Mouse (Mus musculus): ENCODE data around the gene Pdgfa. TPM values are rescaled to one million over a fixed set of nuclear protein-coding genes. Genes with fewer than 3 reads are reported as not detected.
A peak's percentile ranks its signal among the peaks of the same experiment; 100 is the strongest.

Pdgfa gene
- total and polyA plus RNA-seq, 2 experiments from 2014 or later: 53.8 to 67.7 TPM

DNA sequence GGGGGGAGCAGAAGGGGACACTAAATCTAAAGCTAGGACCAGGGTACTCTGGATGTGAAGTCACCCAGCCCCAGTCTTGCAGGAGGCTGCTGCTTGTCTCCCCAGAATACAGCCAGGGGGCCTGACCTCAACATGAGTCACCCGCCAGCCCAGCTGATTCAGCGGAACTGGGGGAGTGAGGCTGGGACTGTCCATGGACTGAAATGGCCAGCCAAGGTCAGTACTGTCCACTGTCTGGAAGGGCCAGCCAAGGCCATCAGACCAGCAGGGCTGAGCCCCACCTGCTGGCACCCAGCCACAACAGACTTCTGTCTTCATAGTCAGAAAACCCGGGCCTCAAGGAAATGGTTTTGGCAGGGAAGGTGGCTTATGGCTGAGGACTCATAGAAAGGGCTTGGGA is 17.9 kb upstream of the Pdgfa start:
- DNase-seq (ENCODE audit: low spot score) (no peak), ATAC-seq (ENCODE audit: low FRiP score) (no peak)
- no peak overlapping the region for H3K4me2 ChIP-seq (ENCODE audit: low read depth, low read length, poor library complexity, severe bottlenecking)
- no peaks in the 10 kb centered on the region for H3K4me1 ChIP-seq (ENCODE audit: insufficient read depth, low read length)
- H3K27ac ChIP-seq (ENCODE audit: low read depth, low read length): no peak overlapping the region
- WGBS: 67% methylated on average over 3 of the region's 3 CpGs
- H3K4me3 ChIP-seq (ENCODE audit: low read depth, low read length): no peak overlapping the region
- H3K9ac ChIP-seq (replicated peaks; ENCODE audit: low read length, poor library complexity, severe bottlenecking): no peak overlapping the region
- TF ChIP-seq CTCF (IDR thresholded peaks at IDR 0.05): 0 out of 2 replicates have a peak, but pooled peaks have one; percentile 3
- no peaks in the 10 kb centered on the region for H3K9me3 ChIP-seq (ENCODE audit: low read length)
- H3K36me3 ChIP-seq (ENCODE audit: insufficient read depth, low read length): peaks cover 30% of the 10 kb centered on the region
- H3K27me3 ChIP-seq (ENCODE audit: insufficient read depth, low read length): no peaks in the 10 kb centered on the region

DNA sequence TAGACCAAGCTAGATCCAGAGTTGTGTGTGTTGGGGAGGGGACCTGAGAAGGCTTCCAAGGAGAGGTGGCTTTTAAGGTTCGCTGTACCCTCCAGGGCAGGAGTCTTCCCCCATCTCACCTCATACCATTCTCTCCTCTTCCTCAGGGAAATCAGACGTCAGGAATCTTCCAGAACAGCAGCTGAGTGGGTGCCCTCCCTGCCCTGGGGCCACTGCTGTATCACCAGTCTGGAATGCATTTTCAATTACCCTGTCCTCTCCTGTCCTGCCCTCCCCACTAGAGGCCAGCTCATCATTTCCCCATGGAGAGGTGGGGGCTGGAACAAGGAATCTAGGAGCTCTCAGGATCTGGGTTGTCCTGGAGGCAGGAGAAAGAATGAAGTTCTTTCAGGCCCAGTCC is 13.5 kb upstream of the Pdgfa start:
- ATAC-seq (ENCODE audit: low FRiP score) (no peak), DNase-seq (ENCODE audit: low spot score) (no peak)
- Histone ChIP-seq H3K36me3 (ENCODE audit: insufficient read depth, low read length) (no peaks in the 10 kb centered on the region), H3K4me1 (ENCODE audit: insufficient read depth, low read length) (no peaks in the 10 kb centered on the region), H3K27me3 (ENCODE audit: insufficient read depth, low read length) (peaks cover 2% of the 10 kb centered on the region; the same call in 1 of the 2 replicates), H3K27ac (ENCODE audit: low read depth, low read length) (no peak overlapping the region), H3K4me2 (ENCODE audit: low read depth, low read length, poor library complexity, severe bottlenecking) (no peak overlapping the region), H3K9me3 (ENCODE audit: low read length) (no peaks in the 10 kb centered on the region), H3K9ac (replicated peaks; ENCODE audit: low read length, poor library complexity, severe bottlenecking) (no peak overlapping the region), H3K4me3 (ENCODE audit: low read depth, low read length) (no peak overlapping the region)
- no peak for TF ChIP-seq CTCF (IDR thresholded peaks at IDR 0.05)
- 65% methylated on average over 2 of the region's 2 CpGs for WGBS

DNA sequence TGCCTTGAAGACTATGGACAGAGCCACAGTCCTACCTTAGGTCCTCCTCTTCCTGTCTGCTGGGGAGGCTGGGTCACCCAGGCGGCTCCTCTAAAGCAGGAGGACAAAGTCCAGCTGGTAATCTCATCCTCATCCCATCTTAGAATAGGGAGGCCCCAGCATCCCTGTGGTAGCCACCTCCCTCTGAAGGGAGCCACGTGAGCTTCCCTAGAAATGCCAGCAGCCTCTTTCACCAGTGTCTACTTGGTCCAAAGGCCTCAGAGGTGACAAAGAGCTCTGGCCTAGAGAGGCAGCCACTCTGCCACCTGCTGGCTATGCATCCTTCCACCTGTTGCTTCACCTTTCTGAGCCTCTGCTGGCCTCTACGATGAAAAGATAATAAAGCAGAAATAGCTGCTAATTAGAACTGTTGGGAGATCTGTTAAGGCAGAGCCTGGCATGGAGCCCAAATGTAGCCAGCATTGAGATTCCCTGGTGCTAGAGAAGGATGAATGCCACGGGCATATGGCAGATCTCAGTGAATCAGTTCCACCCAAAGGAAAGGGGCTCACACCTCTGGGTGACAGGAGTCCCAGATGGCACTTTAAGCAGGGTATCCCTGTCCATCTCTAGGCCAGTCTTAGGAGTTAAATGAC is 10.1 kb upstream of the Pdgfa start:
- H3K4me2 ChIP-seq (ENCODE audit: low read depth, low read length, poor library complexity, severe bottlenecking): no peak overlapping the region
- no peaks in the 10 kb centered on the region for H3K9me3 ChIP-seq (ENCODE audit: low read length)
- no peaks in the 10 kb centered on the region for H3K4me1 ChIP-seq (ENCODE audit: insufficient read depth, low read length)
- peak; percentile 58 for TF ChIP-seq CTCF (IDR thresholded peaks at IDR 0.05)
- DNase-seq (ENCODE audit: low spot score) (no peak), ATAC-seq (ENCODE audit: low FRiP score) (no peak)
- H3K9ac ChIP-seq (replicated peaks; ENCODE audit: low read length, poor library complexity, severe bottlenecking): no peak overlapping the region
- no peaks in the 10 kb centered on the region for H3K36me3 ChIP-seq (ENCODE audit: insufficient read depth, low read length)
- H3K27me3 ChIP-seq (ENCODE audit: insufficient read depth, low read length): peaks cover 4% of the 10 kb centered on the region; the same call in 1 of the 2 replicates
- WGBS: 54% methylated on average over 4 of the region's 4 CpGs
- H3K4me3 ChIP-seq (ENCODE audit: low read depth, low read length): no peak overlapping the region
- no peak overlapping the region for H3K27ac ChIP-seq (ENCODE audit: low read depth, low read length)

DNA sequence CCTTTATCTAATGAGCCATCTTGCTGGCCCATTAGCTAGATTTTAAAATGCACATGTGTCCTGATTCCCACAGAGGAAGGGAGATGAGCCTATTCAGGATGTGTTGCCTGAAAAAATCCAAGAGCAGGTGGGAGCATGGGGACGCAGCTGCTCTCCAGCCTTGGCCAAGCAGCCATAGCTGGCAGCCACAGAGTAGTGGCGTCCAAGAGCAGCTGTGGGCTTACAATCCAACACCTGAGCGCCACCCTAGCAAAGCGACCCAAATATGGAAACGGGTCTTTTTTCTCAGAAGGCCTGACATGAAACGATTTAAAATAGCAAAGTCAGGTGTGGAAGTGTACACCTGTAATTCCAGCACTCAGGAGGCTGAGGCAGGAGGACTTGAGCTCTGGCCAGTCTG is 7.4 kb upstream of the Pdgfa start:
- Histone ChIP-seq H3K9ac (replicated peaks; ENCODE audit: low read length, poor library complexity, severe bottlenecking) (no peak overlapping the region), H3K27me3 (ENCODE audit: insufficient read depth, low read length) (peaks cover 8% of the 10 kb centered on the region), H3K4me2 (ENCODE audit: low read depth, low read length, poor library complexity, severe bottlenecking) (no peak overlapping the region), H3K27ac (ENCODE audit: low read depth, low read length) (no peak overlapping the region), H3K4me1 (ENCODE audit: insufficient read depth, low read length) (no peaks in the 10 kb centered on the region), H3K4me3 (ENCODE audit: low read depth, low read length) (no peak overlapping the region), H3K36me3 (ENCODE audit: insufficient read depth, low read length) (no peaks in the 10 kb centered on the region), H3K9me3 (ENCODE audit: low read length) (no peaks in the 10 kb centered on the region)
- no peak for ATAC-seq (ENCODE audit: low FRiP score)
- 82% methylated on average over 6 of the region's 6 CpGs for WGBS
- DNase-seq (ENCODE audit: low spot score): no peak
- no peak for TF ChIP-seq CTCF (IDR thresholded peaks at IDR 0.05)

DNA sequence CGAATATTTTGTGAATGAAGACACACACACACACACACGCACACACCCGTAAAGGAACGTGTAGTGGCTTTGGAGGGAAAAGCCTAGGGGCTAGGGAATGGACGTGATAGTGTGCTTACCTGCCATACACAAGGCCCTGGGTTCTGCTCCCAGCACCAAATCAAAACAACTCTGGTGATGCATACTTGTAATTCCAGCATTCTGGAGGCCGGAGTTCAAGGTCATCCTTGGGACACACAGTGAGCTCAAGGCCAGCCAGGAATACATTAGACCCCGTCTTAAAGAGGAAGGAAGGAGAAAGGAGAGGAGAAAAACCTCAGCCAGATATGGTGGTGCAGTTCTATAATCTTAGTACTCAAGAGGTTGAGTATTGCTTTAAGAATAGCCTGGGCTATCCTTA is 2.5 kb upstream of the Pdgfa start:
- no peak overlapping the region for H3K9ac ChIP-seq (replicated peaks; ENCODE audit: low read length, poor library complexity, severe bottlenecking)
- H3K9me3 ChIP-seq (ENCODE audit: low read length): no peaks in the 10 kb centered on the region
- peaks cover 20% of the 10 kb centered on the region for H3K27me3 ChIP-seq (ENCODE audit: insufficient read depth, low read length)
- H3K4me2 ChIP-seq (ENCODE audit: low read depth, low read length, poor library complexity, severe bottlenecking): no peak overlapping the region
- no peak overlapping the region for H3K27ac ChIP-seq (ENCODE audit: low read depth, low read length)
- ATAC-seq (ENCODE audit: low FRiP score) (no peak), DNase-seq (ENCODE audit: low spot score) (no peak)
- H3K4me1 ChIP-seq (ENCODE audit: insufficient read depth, low read length): peaks cover 13% of the 10 kb centered on the region
- TF ChIP-seq CTCF (IDR thresholded peaks at IDR 0.05): no peak
- no peaks in the 10 kb centered on the region for H3K36me3 ChIP-seq (ENCODE audit: insufficient read depth, low read length)
- no peak overlapping the region for H3K4me3 ChIP-seq (ENCODE audit: low read depth, low read length)
- 84% methylated on average over 7 of the region's 7 CpGs for WGBS

DNA sequence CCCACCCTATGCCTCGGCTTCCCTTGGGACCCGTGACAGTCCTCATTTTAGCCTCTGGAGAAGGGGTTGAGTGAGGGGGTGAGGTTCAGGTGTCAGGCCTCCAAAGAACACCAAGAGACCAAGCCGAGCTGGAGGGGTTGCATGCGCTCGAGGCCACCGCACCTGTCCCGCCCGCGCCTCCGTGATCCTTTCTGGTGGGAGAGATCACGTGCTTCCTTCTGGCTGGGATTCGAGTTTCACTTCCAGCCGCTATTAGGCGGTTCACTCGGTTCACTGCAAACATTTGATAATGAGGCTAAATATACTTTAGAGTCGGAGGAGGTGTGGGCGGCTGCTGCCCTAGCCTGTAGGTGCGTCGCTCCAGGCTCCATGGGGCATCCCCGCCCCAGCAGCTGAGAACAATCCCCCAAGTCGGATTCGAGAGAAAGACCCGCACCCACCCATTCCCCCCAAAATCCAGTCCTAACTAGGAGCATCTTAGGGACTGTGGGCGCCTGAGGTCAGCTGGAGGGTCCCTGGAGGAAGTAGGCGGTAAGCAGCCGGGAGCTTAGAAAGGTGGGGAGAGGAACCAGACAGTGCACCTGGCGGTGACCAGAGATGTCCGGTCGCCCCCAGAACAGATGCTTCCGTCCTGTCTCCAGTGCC is 888 bp upstream of the Pdgfa start:
- H3K9ac ChIP-seq (replicated peaks; ENCODE audit: low read length, poor library complexity, severe bottlenecking): 0 out of 2 replicates have a peak overlapping the region, but pooled peaks have one; percentile 39
- no peak for TF ChIP-seq CTCF (IDR thresholded peaks at IDR 0.05)
- H3K27ac ChIP-seq (ENCODE audit: low read depth, low read length): no peak overlapping the region
- no peaks in the 10 kb centered on the region for H3K36me3 ChIP-seq (ENCODE audit: insufficient read depth, low read length)
- ATAC-seq (ENCODE audit: low FRiP score) (no peak), DNase-seq (ENCODE audit: low spot score) (no peak)
- 3% methylated on average over 30 of the region's 30 CpGs for WGBS
- peaks cover 17% of the 10 kb centered on the region for H3K4me1 ChIP-seq (ENCODE audit: insufficient read depth, low read length)
- H3K4me3 ChIP-seq (ENCODE audit: low read depth, low read length): peak overlapping the region; percentile 84
- peaks cover 20% of the 10 kb centered on the region for H3K27me3 ChIP-seq (ENCODE audit: insufficient read depth, low read length)
- no peaks in the 10 kb centered on the region for H3K9me3 ChIP-seq (ENCODE audit: low read length)
- peak overlapping the region; percentile 96 for H3K4me2 ChIP-seq (ENCODE audit: low read depth, low read length, poor library complexity, severe bottlenecking)
